Mouse (Mus musculus) spleen, adult 2 months (tissue): Measurements from ENCODE around the gene Tgif2.

Experiments
- CTCF ChIP-seq: fragments of 200-500 bp; IDR thresholded peaks from 2 replicates; pipeline ENCODE4 v1.5.1; 2011; ENCODE audit warnings: mild to moderate bottlenecking, inconsistent platforms; ENCODE audit not compliant: insufficient read depth, insufficient read length, insufficient replicate concordance; ENCODE audit errors: extremely low read depth
- POLR2A ChIP-seq: fragments of 200-500 bp; IDR thresholded peaks from 2 replicates; pipeline ENCODE4 v1.6.1; 2011; ENCODE audit warnings: low read depth, low read length, inconsistent platforms

DNA sequence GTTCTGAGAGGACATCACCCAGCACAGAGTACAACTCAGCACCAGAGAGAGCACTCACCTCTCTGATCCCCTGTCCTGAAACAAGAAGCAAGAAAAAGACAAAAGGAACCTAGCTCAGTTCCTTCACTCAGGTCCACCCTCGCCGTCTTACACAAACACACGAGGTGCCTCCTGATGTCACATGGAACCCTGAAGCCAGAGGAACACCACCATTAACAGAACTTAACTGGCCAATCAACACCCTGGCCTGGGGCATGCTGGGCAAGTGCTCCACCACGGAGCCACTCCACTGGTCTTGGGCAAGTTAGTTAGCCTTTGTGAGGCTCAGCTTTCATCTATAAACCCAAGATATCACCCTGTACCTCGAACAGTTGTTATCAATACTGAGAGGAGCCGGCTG is 32.9 kb upstream of the Tgif2 start:
- TF ChIP-seq POLR2A (no peak), CTCF (no peak)
